Mouse (Mus musculus) stomach, embryonic 15.5 days (tissue): ENCODE measurements around the gene Msh6. TPM values are rescaled to one million over a fixed set of nuclear protein-coding genes. Genes with fewer than 3 reads are reported as not detected.
"Not testable (repeated sequence)": the region's sequence is repeated elsewhere in the genome, so short reads cannot be mapped to it uniquely, and the experiment has no call there.

ENCODE experiments used
- ATAC-seq: fragments of 200-750 bp; cut with Nextera tagmentation; 2 replicates; pipeline ENCODE4 v1.8.0; 2017; ENCODE audit warnings: low read depth, moderate number of reproducible peaks, moderate TSS enrichment; ENCODE audit not compliant: insufficient read depth, low FRiP score
- H3K27ac ChIP-seq: fragments of 300-500 bp; sonication (generic); 2 replicates; pipeline ENCODE4 v1.5.1; 2015; ENCODE audit warnings: mild to moderate bottlenecking, inconsistent platforms
- H3K27me3 ChIP-seq: fragments of 300-500 bp; sonication (generic); replicated peaks from 2 replicates; pipeline ENCODE4 v1.6.1; 2015; ENCODE audit warnings: inconsistent platforms
- H3K36me3 ChIP-seq: fragments of 300-500 bp; sonication (generic); 2 replicates; pipeline ENCODE4 v1.6.1; 2015; ENCODE audit warnings: inconsistent platforms
- H3K4me1 ChIP-seq: fragments of 300-500 bp; sonication (generic); 2 replicates; pipeline ENCODE4 v1.6.1; 2015; ENCODE audit warnings: inconsistent platforms
- H3K4me2 ChIP-seq: fragments of 300-500 bp; sonication (generic); 2 replicates; pipeline ENCODE4 v1.6.1; 2015; ENCODE audit warnings: mild to moderate bottlenecking, inconsistent platforms
- H3K4me3 ChIP-seq: fragments of 300-500 bp; sonication (generic); replicated peaks from 2 replicates; pipeline ENCODE4 v1.5.1; 2015; ENCODE audit warnings: inconsistent platforms
- H3K9ac ChIP-seq: fragments of 300-500 bp; sonication (generic); 2 replicates; pipeline ENCODE4 v1.6.1; 2015; ENCODE audit warnings: inconsistent platforms
- H3K9me3 ChIP-seq: fragments of 300-500 bp; sonication (generic); 2 replicates; pipeline ENCODE4 v1.6.1; 2016; ENCODE audit warnings: inconsistent platforms
- WGBS: fragments of 180-500 bp; shearing (Covaris S2); methylation state at CpG from one replicate; pipeline ENCODE4 v1.1.7; 2015; 5-methylcytosine and 5-hydroxymethylcytosine counted together
- polyA plus RNA-seq: library from polyadenylated mRNA; unstranded; fragments of >200 nt; fragmentation: Nextera tagmentation; extraction: Ambion mirVana; gene quantifications from 2 replicates; pipeline ENCODE4 v1.2.1, GENCODE M21; 2015

Msh6 gene
- polyA plus RNA-seq, 1 experiment from 2014 or later, result 42.5 TPM

DNA sequence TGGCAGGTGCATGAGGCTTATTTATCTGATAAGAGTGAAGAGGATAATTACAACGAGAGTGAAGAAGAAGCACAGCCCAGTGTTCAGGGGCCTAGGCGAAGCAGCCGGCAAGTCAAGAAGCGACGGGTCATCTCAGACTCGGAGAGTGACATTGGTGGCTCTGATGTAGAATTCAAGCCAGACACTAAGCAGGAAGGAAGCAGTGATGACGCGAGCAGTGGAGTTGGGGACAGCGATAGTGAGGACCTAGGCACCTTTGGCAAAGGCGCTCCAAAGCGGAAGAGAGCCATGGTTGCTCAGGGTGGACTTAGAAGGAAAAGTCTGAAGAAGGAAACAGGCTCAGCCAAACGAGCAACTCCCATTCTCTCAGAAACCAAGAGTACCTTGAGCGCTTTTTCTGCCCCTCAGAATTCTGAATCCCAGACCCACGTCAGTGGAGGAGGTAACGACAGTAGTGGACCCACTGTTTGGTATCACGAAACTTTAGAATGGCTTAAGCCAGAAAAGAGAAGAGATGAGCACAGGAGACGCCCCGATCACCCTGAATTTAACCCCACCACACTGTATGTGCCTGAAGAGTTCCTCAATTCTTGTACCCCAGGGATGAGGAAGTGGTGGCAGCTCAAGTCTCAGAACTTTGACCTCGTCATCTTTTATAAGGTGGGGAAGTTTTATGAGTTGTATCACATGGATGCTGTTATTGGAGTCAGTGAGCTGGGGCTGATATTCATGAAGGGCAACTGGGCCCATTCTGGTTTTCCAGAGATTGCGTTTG lies 9.8 kb downstream of the Msh6 start:
- no peaks in the 10 kb centered on the region for H3K27me3 ChIP-seq
- no peaks in the 10 kb centered on the region for H3K9me3 ChIP-seq
- no peak overlapping the region for H3K4me3 ChIP-seq
- no peak overlapping the region for H3K4me2 ChIP-seq
- H3K27ac ChIP-seq, result no peak overlapping the region
- ATAC-seq, result no peak
- H3K4me1 ChIP-seq, result no peaks in the 10 kb centered on the region
- H3K9ac ChIP-seq, result no peak overlapping the region
- WGBS, result 89% methylated on average over 20 of the region's 20 CpGs
- H3K36me3 ChIP-seq, result peaks cover 39% of the 10 kb centered on the region

DNA sequence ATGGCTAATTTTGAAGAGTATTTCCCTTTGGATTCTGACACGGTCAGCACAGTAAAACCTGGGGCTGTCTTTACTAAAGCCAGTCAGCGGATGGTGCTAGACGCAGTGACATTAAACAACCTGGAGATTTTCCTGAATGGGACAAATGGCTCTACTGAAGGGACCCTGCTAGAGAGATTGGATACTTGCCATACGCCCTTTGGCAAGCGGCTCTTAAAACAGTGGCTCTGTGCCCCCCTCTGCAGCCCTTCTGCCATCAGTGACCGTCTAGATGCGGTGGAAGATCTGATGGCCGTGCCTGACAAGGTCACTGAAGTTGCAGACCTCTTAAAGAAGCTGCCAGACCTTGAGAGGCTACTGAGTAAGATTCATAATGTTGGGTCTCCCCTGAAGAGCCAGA lies 11.1 kb downstream of the Msh6 start:
- Histone ChIP-seq H3K27ac (no peak overlapping the region), H3K27me3 (no peaks in the 10 kb centered on the region), H3K9ac (no peak overlapping the region), H3K36me3 (peaks cover 49% of the 10 kb centered on the region), H3K9me3 (no peaks in the 10 kb centered on the region), H3K4me2 (no peak overlapping the region), H3K4me3 (no peak overlapping the region), H3K4me1 (no peaks in the 10 kb centered on the region)
- WGBS, result 80% methylated on average over 8 of the region's 8 CpGs
- no peak for ATAC-seq

DNA sequence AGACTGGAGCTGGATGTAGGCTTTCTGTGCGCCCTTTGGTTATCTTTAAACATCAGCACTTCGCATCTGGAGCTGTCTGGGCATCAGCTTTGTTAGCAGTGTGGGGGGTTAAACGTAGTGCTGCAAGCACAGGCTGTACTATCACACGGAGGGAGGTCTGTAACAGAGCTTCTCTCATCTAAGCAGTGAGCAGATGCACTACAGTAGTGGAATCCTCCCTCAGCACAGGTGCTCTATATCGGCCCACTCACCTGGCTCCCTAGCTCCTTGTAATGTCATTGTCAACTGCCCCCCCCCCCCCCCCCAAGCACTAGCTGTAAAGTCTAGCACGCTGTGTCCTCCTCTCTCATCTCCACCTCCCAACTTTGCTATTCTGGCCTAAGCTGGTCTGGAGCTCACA lies 12.6 kb downstream of the Msh6 start:
- no peaks in the 10 kb centered on the region for H3K9me3 ChIP-seq
- H3K9ac ChIP-seq, result no peak overlapping the region
- no peaks in the 10 kb centered on the region for H3K27me3 ChIP-seq
- no peaks in the 10 kb centered on the region for H3K4me1 ChIP-seq
- ATAC-seq, result no peak
- WGBS, result 66% methylated on average over 6 of the region's 6 CpGs
- no peak overlapping the region for H3K27ac ChIP-seq
- no peak overlapping the region for H3K4me3 ChIP-seq
- H3K36me3 ChIP-seq, result peaks cover 55% of the 10 kb centered on the region
- H3K4me2 ChIP-seq, result no peak overlapping the region

GRCm38 (mm10) chr17:87992154-87992553 lies 17.3 kb downstream of the Msh6 start:
- Histone ChIP-seq H3K4me2 (no peak overlapping the region), H3K4me1 (no peaks in the 10 kb centered on the region), H3K4me3 (no peak overlapping the region), H3K9me3 (no peaks in the 10 kb centered on the region), H3K36me3 (peaks cover 41% of the 10 kb centered on the region), H3K9ac (no peak overlapping the region), H3K27ac (no peak overlapping the region), H3K27me3 (no peaks in the 10 kb centered on the region)
- 84% methylated on average over 3 of the region's 3 CpGs for WGBS
- ATAC-seq, result no peak

- Histone ChIP-seq H3K9me3 (no peaks in the 10 kb centered on the region), H3K4me1 (no peaks in the 10 kb centered on the region), H3K4me3 (no peak overlapping the region), H3K36me3 (peaks cover 32% of the 10 kb centered on the region), H3K27me3 (no peaks in the 10 kb centered on the region), H3K9ac (no peak overlapping the region), H3K4me2 (no peak overlapping the region), H3K27ac (no peak overlapping the region)
- WGBS, result 89% methylated on average over 1 of the region's 1 CpGs
- no peak for ATAC-seq
Observed at GRCm38 (mm10) chr17:87993338-87993737, 18.5 kb downstream of the Msh6 start.

DNA sequence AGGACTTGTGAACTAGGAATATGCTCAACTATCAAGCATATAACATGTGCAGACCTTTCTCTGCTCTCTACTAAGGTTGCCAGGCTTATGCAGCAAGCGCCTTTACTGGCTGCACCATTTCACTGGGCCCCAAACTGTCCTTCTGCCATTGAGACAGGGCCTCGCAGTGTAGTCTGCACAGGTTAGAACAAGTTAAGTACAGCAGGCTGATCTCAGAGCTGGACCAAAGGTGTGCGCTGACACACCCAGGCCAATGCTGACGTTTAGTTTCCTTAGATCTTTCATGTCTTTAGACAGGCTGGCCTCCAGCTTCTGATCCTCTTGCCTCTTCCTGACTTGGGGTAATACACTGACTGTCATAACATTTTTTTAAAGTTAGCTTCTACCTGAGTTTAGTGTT lies 22.9 kb downstream of the Msh6 start:
- H3K4me1 ChIP-seq, result no peaks in the 10 kb centered on the region
- no peak overlapping the region for H3K9ac ChIP-seq
- H3K27ac ChIP-seq, result no peak overlapping the region
- H3K27me3 ChIP-seq, result no peaks in the 10 kb centered on the region
- ATAC-seq, result no peak
- WGBS, result 76% methylated on average over 4 of the region's 4 CpGs
- H3K36me3 ChIP-seq, result peaks cover 19% of the 10 kb centered on the region
- H3K9me3 ChIP-seq, result no peaks in the 10 kb centered on the region
- H3K4me2 ChIP-seq, result no peak overlapping the region
- H3K4me3 ChIP-seq, result no peak overlapping the region

GRCm38 (mm10) chr17:88004892-88005291 lies 30.0 kb downstream of the Msh6 start:
- 83% methylated on average over 1 of the region's 1 CpGs for WGBS
- Histone ChIP-seq H3K27me3 (no peaks in the 10 kb centered on the region), H3K9ac (no peak overlapping the region), H3K4me1 (no peaks in the 10 kb centered on the region), H3K4me3 (no peak overlapping the region), H3K4me2 (no peak overlapping the region), H3K9me3 (no peaks in the 10 kb centered on the region), H3K36me3 (peaks cover 26% of the 10 kb centered on the region), H3K27ac (no peak overlapping the region)
- no peak for ATAC-seq

GRCm38 (mm10) chr17:88006956-88007355 lies 32.1 kb downstream of the Msh6 start:
- H3K27me3 ChIP-seq, result no peaks in the 10 kb centered on the region
- H3K27ac ChIP-seq, result no peak overlapping the region
- H3K4me3 ChIP-seq, result no peak overlapping the region
- H3K4me2 ChIP-seq, result no peak overlapping the region
- H3K36me3 ChIP-seq, result peaks cover 29% of the 10 kb centered on the region
- ATAC-seq, result no peak
- H3K9me3 ChIP-seq, result no peaks in the 10 kb centered on the region
- 64% methylated on average over 8 of the region's 8 CpGs for WGBS
- no peaks in the 10 kb centered on the region for H3K4me1 ChIP-seq
- H3K9ac ChIP-seq, result no peak overlapping the region

DNA sequence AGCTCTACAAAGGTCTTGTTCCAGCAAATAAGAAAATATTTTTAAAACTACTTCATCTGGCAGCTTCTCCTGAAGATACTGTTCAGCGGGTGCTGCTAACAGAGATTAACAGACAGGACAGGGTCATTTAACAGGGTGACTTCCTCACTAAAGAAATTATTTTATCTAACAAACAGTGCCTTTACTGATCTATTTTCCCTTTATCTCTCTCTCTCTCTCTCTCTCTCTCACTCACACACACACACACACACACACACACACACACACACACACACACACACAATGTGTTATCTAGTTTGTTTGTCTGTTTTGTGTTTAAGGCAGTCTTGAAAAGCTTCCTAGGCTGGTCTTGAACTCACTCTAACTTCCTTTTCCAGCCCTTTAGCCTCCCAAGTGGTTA lies 39.6 kb downstream of the Msh6 start:
- Histone ChIP-seq H3K4me3 (no peak overlapping the region), H3K27me3 (no peaks in the 10 kb centered on the region), H3K9me3 (no peaks in the 10 kb centered on the region), H3K9ac (no peak overlapping the region), H3K4me1 (no peaks in the 10 kb centered on the region), H3K4me2 (no peak overlapping the region), H3K36me3 (peaks cover 9% of the 10 kb centered on the region; the same call in 1 of the 2 replicates), H3K27ac (no peak overlapping the region)
- no peak for ATAC-seq
- 74% methylated on average over 1 of the region's 1 CpGs for WGBS

DNA sequence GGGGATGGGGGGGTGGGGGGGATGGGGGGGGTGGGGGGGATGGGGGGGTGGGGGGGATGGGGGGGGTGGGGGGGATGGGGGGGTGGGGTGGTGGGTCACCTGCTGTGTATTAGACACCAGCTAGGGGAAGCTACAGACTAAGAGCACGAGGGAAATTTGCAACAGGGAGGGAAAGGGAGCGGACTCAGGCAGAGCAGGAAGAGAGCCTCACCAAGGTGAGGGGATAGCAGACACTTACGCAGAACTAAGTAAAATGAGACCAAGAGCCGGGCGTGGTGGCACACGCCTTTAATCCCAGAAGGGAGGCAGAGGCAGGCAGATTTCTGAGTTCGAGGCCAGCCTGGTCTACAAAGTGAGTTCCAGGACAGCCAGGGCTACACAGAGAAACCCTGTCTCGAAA lies 41.2 kb downstream of the Msh6 start:
- not testable (repeated sequence) for H3K4me3 ChIP-seq, ATAC-seq, H3K27me3 ChIP-seq, H3K9ac ChIP-seq, H3K4me2 ChIP-seq, H3K36me3 ChIP-seq, H3K4me1 ChIP-seq, H3K9me3 ChIP-seq, H3K27ac ChIP-seq
- WGBS, result 89% methylated on average over 8 of the region's 8 CpGs

- Histone ChIP-seq H3K4me3 (no peak overlapping the region), H3K36me3 (no peaks in the 10 kb centered on the region), H3K9ac (no peak overlapping the region), H3K27me3 (no peaks in the 10 kb centered on the region), H3K4me1 (no peaks in the 10 kb centered on the region), H3K4me2 (no peak overlapping the region), H3K9me3 (no peaks in the 10 kb centered on the region), H3K27ac (no peak overlapping the region)
- no peak for ATAC-seq
- WGBS, result 86% methylated on average over 1 of the region's 1 CpGs
Observed at GRCm38 (mm10) chr17:88023924-88024323, 49.1 kb downstream of the Msh6 start.

GRCm38 (mm10) chr17:88025227-88025626 lies 50.4 kb downstream of the Msh6 start:
- 39% methylated on average over 4 of the region's 4 CpGs for WGBS
- Histone ChIP-seq H3K4me2 (no peak overlapping the region), H3K27ac (no peak overlapping the region), H3K27me3 (no peaks in the 10 kb centered on the region), H3K9me3 (no peaks in the 10 kb centered on the region), H3K4me3 (no peak overlapping the region), H3K9ac (no peak overlapping the region), H3K36me3 (no peaks in the 10 kb centered on the region), H3K4me1 (no peaks in the 10 kb centered on the region)
- ATAC-seq, result no peak
